Mouse (Mus musculus) intestine, postnatal 0 days (tissue): ENCODE measurements around the gene Pim3. TPM values are rescaled to one million over a fixed set of nuclear protein-coding genes. Genes with fewer than 3 reads are reported as not detected.

Experiments used
- ATAC-seq: fragments of 200-750 bp; cut with Nextera tagmentation; 2 replicates; pipeline ENCODE4 v1.8.0; 2017; ENCODE audit warnings: mild to moderate bottlenecking, moderate TSS enrichment, moderate library complexity
- H3K27ac ChIP-seq: fragments of 300-500 bp; sonication (generic); 2 replicates; pipeline ENCODE4 v1.5.1; 2014; ENCODE audit warnings: mild to moderate bottlenecking, low read depth, low read length, moderate library complexity
- H3K27me3 ChIP-seq: fragments of 300-500 bp; sonication (generic); replicated peaks from 2 replicates; pipeline ENCODE4 v1.6.1; 2014; ENCODE audit warnings: low read length, mixed read lengths; ENCODE audit not compliant: control insufficient read depth, insufficient read depth
- H3K36me3 ChIP-seq: fragments of 300-500 bp; sonication (generic); 2 replicates; pipeline ENCODE4 v1.6.1; 2014; ENCODE audit warnings: mild to moderate bottlenecking, moderate library complexity; ENCODE audit not compliant: control insufficient read depth, insufficient read depth
- H3K4me1 ChIP-seq: fragments of 300-500 bp; sonication (generic); replicated peaks from 2 replicates; pipeline ENCODE4 v1.6.1; 2014; ENCODE audit warnings: antibody characterized with exemption, low read length, mixed read lengths; ENCODE audit not compliant: control insufficient read depth, insufficient read depth
- H3K4me2 ChIP-seq: fragments of 300-500 bp; sonication (generic); replicated peaks from 2 replicates; pipeline ENCODE4 v1.6.1; 2014; ENCODE audit warnings: low read depth, mild to moderate bottlenecking, moderate library complexity
- H3K4me3 ChIP-seq: fragments of 300-500 bp; sonication (generic); 2 replicates; pipeline ENCODE4 v1.5.1; 2014; ENCODE audit warnings: low read depth, low read length
- H3K9ac ChIP-seq: fragments of 300-500 bp; sonication (generic); 2 replicates; pipeline ENCODE4 v1.6.1; 2014; ENCODE audit warnings: mild to moderate bottlenecking, low read depth, low read length
- H3K9me3 ChIP-seq: fragments of 300-500 bp; sonication (generic); 2 replicates; pipeline ENCODE4 v1.6.1; 2016; ENCODE audit warnings: mixed run types; ENCODE audit not compliant: control insufficient read depth
- CTCF ChIP-seq: sonication (generic); IDR thresholded peaks from 2 replicates; pipeline ENCODE4 v1.5.1; 2016; ENCODE audit warnings: low read depth, mild to moderate bottlenecking, control low read depth, antibody characterized with exemption, moderate library complexity
- WGBS: fragments of 180-500 bp; shearing (Covaris S2); extraction: QIAGEN DNeasy Blood & Tissue Kit; methylation state at CpG from one replicate; pipeline ENCODE4 v1.1.7; 2014; 5-methylcytosine and 5-hydroxymethylcytosine counted together
- polyA plus RNA-seq: library from polyadenylated mRNA; unstranded; fragments of >200 nt; fragmentation: Nextera tagmentation; extraction: Ambion mirVana; gene quantifications from 2 replicates; pipeline ENCODE4 v1.2.1, GENCODE M21; 2015

The Pim3 gene
- polyA plus RNA-seq, 1 experiment from 2014 or later: 36.8 TPM

DNA sequence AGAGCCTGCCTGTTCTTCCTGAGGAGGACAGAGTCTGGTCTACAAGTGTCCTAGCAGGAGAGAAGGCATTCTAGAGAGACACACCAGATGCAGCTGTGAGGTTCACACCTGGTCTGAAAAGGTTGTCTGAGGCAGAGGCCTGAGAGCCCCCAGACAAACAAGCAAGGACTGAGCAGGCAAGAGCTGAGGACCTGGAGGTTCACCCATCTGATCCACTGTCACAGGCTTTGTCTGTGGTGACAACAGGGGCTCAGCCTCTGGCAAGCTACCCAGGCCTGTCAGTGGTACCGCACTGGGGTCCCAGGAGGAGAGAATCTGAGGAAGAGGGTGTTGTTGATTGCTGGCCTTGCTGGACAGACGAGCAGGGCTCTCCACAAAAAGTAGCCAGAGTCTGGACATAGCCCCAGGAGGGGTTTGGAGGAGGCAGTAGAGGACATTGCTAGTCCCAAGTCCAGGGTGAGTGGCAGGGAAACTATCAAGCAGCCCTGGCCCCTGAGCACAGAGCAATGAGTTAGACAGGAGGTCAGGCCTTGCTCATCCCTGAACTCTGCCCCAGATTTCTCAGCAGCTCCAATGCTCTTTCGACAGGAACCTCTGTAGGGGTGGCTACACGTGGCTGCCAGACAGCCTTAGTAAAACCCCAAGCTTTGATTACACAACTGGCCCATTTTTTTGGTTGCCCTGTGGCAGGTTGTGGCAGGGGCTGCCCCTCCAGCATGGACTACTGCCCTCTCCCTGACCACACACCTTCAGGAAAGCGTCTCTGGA, 8.6 kb downstream of the Pim3 start:
- Histone ChIP-seq H3K4me2 (no peak overlapping the region), H3K9ac (no peak overlapping the region), H3K9me3 (no peaks in the 10 kb centered on the region), H3K4me3 (no peak overlapping the region), H3K36me3 (0 out of 2 replicates have a peak, but pooled peaks cover 1% of the 10 kb centered on the region), H3K27me3 (no peaks in the 10 kb centered on the region), H3K27ac (no peak overlapping the region), H3K4me1 (peaks cover 3% of the 10 kb centered on the region; the same call in 1 of the 2 replicates)
- ATAC-seq: no peak
- WGBS: 69% methylated on average over 5 of the region's 5 CpGs
- TF ChIP-seq CTCF: no peak

GRCm38 (mm10) chr15:88874061-88874460, 12.1 kb downstream of the Pim3 start:
- WGBS: 93% methylated on average over 3 of the region's 3 CpGs
- H3K4me2 ChIP-seq: no peak overlapping the region
- H3K4me3 ChIP-seq: no peak overlapping the region
- no peak overlapping the region for H3K9ac ChIP-seq
- H3K36me3 ChIP-seq: no peaks in the 10 kb centered on the region
- H3K4me1 ChIP-seq: no peaks in the 10 kb centered on the region
- H3K9me3 ChIP-seq: no peaks in the 10 kb centered on the region
- ATAC-seq: no peak
- TF ChIP-seq CTCF: no peak
- H3K27me3 ChIP-seq: no peaks in the 10 kb centered on the region
- H3K27ac ChIP-seq: no peak overlapping the region

DNA sequence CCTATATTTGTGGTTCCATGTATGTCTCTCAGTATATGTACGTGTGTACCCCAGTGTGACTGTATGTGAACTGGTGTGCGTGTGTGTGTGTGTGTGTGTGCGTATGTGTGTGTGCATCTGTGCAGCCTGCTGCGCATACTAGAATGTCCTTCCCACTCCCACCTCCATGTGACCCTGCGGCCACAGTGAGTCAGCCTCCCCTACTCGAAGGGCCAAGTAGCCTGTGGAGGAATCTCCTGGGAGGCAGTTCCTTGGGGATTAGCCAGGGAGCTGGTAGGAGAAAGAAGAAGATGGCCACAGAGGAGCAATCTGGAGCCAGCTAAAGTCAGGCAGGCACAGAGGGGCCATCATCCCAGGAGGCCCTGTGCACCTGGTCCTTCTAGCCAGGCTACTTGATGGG, 12.5 kb downstream of the Pim3 start:
- 88% methylated on average over 6 of the region's 6 CpGs for WGBS
- Histone ChIP-seq H3K36me3 (no peaks in the 10 kb centered on the region), H3K27ac (no peak overlapping the region), H3K4me1 (no peaks in the 10 kb centered on the region), H3K27me3 (no peaks in the 10 kb centered on the region), H3K4me2 (no peak overlapping the region), H3K9ac (no peak overlapping the region), H3K4me3 (no peak overlapping the region), H3K9me3 (no peaks in the 10 kb centered on the region)
- no peak for TF ChIP-seq CTCF
- no peak for ATAC-seq

- Histone ChIP-seq H3K4me3 (no peak overlapping the region), H3K36me3 (no peaks in the 10 kb centered on the region), H3K27ac (no peak overlapping the region), H3K4me1 (no peaks in the 10 kb centered on the region), H3K9me3 (no peaks in the 10 kb centered on the region), H3K27me3 (no peaks in the 10 kb centered on the region), H3K4me2 (no peak overlapping the region), H3K9ac (no peak overlapping the region)
- TF ChIP-seq CTCF: no peak
- peak; percentile 73 for ATAC-seq
- WGBS: 32% methylated on average over 10 of the region's 10 CpGs
Measured at GRCm38 (mm10) chr15:88875625-88876081, 13.7 kb downstream of the Pim3 start.

DNA sequence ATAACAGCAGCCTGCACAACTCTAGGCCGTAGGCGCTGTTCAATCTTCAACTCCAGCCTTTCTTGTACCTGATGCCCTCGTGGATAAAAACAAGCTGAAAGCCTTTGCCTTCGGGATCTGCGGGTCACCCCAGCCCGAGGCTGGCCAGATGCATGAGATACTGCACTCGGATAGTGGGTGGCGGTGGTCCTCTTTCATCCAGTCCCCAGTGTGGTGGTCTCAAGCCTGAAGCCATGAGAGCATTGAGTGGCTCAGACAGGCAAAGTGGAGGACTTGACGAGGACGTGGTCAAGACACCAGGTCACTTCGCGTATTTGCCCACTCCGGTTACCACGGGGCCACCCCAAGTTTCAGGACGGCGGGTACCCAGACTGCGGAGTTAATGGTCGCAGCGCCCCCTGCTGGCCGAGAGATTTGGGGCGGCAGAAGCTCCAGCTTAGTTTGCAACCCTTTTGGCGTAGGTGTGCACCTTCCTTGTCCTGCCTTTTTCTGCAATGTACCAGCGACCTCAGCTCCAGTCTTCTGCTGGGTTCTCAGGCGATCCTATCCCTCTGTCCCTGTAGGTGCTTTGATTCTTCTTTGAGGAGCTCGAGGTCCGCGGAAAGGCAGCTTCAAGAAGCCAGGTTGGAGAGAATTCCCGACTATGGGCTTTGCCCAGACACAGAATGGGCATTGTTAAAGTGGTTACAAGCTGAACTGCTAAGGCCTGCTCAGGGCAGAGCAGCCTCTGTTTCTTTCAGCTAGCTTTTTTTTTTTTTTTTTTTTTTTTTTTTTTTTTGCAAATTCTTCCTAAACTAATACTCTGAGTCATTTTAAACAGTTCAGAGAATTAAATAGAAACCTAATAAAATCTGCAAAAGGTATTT, 14.4 kb downstream of the Pim3 start:
- 14% methylated on average over 28 of the region's 28 CpGs for WGBS
- no peaks in the 10 kb centered on the region for H3K9me3 ChIP-seq
- H3K4me2 ChIP-seq: peak overlapping the region; percentile 45
- peak; percentile 96 for TF ChIP-seq CTCF
- no peaks in the 10 kb centered on the region for H3K27me3 ChIP-seq
- H3K27ac ChIP-seq: no peak overlapping the region
- no peak overlapping the region for H3K4me3 ChIP-seq
- H3K4me1 ChIP-seq: no peaks in the 10 kb centered on the region
- no peaks in the 10 kb centered on the region for H3K36me3 ChIP-seq
- peak; percentile 52 for ATAC-seq
- no peak overlapping the region for H3K9ac ChIP-seq

DNA sequence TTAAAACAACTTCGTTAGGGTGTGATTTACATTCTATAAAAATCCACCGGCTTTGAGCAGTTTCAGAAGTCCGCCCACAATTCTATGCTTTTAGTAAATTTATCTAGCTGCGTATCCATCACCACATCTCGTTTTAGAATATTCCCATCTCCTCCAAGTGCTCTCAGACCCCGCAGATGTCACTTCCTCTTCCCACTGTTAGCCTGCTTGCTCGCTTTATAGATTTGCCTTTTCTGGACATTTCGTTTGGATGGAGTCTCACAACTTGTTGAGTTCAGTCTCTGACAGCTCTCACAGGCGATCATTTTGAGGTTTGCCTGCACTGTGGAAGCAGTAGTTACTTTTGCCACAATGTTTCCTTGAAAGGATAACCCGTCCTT, 15.0 kb downstream of the Pim3 start:
- 85% methylated on average over 10 of the region's 10 CpGs for WGBS
- H3K9me3 ChIP-seq: no peaks in the 10 kb centered on the region

More for the DNA sequence above, 15.0 kb downstream of the Pim3 start:
- Histone ChIP-seq H3K4me1 (no peaks in the 10 kb centered on the region), H3K27ac (no peak overlapping the region), H3K27me3 (no peaks in the 10 kb centered on the region), H3K36me3 (no peaks in the 10 kb centered on the region), H3K9ac (no peak overlapping the region), H3K4me2 (no peak overlapping the region), H3K4me3 (no peak overlapping the region)
- ATAC-seq: no peak
- TF ChIP-seq CTCF: no peak
